Mouse (Mus musculus) heart, postnatal 0 days (tissue): ENCODE measurements around the gene Scoc.

Experiments
- CTCF ChIP-seq: IDR thresholded peaks from 2 replicates; pipeline ENCODE4 v1.5.1; 2016; ENCODE audit warnings: antibody characterized with exemption, control low read depth, low read depth
- EP300 ChIP-seq: IDR thresholded peaks from 2 replicates; pipeline ENCODE4 v1.6.1; 2016; ENCODE audit warnings: antibody characterized with exemption, low read depth

- no peak for TF ChIP-seq CTCF
- TF ChIP-seq EP300, result no peak
Observed at GRCm38 (mm10) chr8:83381016-83381415, 77.2 kb downstream of the Scoc start.
